Mouse (Mus musculus) central nervous system, embryonic 14 days (tissue): ENCODE data around the gene Gm21885. TPM values are rescaled to one million over a fixed set of nuclear protein-coding genes. Genes with fewer than 3 reads are reported as not detected.

Source experiments
- polyA plus RNA-seq: library from polyadenylated mRNA; depleted of rRNA; stranded (reverse); fragments of >200 nt; gene quantifications from 2 replicates; pipeline ENCODE4 v1.2.3, GENCODE M21; 2012; rRNA removed

Gene Gm21885
- not detected in 2 replicates for polyA plus RNA-seq

GRCm38 (mm10) chr11:94281199-94282181, at the start of gene Gm21885:
TSS of gene Gm21885 (plus strand) at chr11:94281873.

DNA sequence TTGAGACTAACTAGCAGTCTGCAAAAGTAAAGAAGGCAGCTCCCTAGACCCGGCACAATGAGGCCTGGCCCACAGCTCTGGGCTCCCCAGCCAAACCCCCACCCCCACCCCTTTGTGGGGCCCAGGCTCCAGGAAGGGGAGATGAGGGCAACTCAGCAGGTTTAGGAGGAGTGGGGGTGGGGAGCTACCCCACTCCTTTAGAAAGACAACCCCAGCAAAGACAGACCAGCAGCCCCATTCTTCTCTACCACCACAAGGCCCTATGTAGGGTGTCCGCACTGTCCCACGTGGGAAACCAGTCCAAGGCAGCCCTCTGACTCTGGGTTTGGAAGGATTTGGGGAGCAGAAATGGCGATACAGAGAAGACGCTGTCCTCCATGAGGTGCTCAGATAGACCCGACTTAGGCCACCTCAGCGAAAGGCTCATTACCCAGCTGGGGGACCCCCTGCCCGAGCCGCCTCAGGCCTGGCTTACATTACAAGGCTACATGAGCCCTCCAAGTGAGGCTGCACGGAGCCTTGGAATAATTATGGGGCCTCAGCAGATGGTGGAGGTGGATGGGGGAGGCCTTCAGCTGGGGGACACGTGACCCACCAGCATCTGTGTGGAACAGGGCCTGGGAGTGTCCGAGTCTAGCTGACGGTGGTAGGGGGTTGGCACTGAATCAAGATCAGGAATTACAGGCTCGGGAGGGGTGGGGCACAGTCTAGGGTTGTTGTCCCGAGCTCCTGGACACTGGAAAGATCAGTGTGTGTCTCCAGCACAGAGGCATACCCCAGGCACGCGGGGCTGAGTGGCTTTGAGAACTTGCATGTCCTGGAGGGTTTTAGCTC, 35.5 kb upstream of the Gm21885 start, which contains the start of gene Wfikkn2:
Gene Wfikkn2, minus strand, starts transcription at position 51 of the 834 bp plus-strand sequence.

GRCm38 (mm10) chr11:94321931-94322400, 40.3 kb downstream of the Gm21885 start, which contains the start of gene Luc7l3:
TSS of gene Luc7l3 (minus strand) at chr11:94321988.

DNA sequence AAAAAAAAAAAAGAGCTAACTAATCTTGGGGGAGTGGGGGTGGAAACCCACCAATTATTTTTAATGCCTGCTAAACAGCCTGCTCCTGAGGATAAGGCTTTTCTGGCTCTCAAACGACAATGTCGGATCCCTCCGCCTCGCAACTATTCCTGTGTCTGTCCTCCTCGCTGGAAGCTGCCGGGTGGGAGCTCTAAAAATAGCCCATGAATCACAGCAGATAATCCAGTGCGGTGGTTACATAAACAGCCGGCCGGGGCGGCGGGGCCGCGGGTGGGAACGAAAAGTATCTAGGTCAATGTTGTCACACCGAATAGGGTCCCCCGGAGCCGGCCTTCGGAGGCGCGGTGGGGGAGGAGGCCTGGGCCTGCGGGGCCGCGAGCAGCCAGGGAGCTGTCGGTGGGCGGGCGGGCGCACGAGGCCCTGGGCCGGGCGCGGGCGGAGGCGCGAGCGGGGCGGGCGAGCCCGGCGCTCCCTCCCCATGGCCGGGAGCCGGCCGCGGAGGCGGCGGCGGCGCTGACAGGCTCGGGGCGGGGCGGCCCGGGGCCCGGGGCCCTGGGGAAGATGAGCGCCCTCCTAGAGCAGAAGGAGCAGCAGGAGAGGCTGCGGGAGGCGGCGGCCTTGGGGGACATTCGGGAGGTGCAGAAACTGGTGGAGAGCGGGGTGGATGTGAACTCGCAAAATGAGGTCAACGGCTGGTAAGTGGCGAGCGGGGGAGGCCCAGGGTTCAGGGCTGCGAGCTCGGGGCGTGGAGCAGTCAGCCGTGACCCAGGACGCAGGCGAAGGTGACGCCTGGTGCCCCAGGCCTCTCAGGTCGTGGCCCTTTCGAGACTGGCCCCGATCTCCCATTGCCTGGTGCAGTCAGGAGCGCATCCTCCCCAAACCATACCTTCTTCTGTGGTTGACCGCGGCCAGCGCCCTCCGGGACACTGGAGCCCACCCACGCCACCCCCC, 46.3 kb downstream of the Gm21885 start, which contains the start of gene Ankrd40:
Gene Ankrd40, plus strand, starts transcription at position 309 of the 951 bp plus-strand sequence.

Other genes starting within 250 kb of the Gm21885 start
- gene Tob1, start 70.4 kb upstream of the Gm21885 start, polyA plus RNA-seq: 29.6 and 31.8 TPM in 2 replicates
- 6.6 and 9.5 TPM in 2 replicates for gene Wfikkn2, start 35.9 kb upstream of the Gm21885 start, polyA plus RNA-seq
- gene Luc7l3, start 40.1 kb downstream of the Gm21885 start, polyA plus RNA-seq: 220 and 239 TPM in 2 replicates
- 48.4 and 52.5 TPM in 2 replicates for gene Ankrd40, start 46.1 kb downstream of the Gm21885 start, polyA plus RNA-seq
- 0.63 and 0.79 TPM in 2 replicates for gene Abcc3, start 111.1 kb downstream of the Gm21885 start, polyA plus RNA-seq
- gene Cacna1g, start 192.3 kb downstream of the Gm21885 start, polyA plus RNA-seq: 155 and 233 TPM in 2 replicates
- 0.39 and 0.90 TPM in 2 replicates for gene Spata20, start 204.3 kb downstream of the Gm21885 start, polyA plus RNA-seq
- gene Epn3, start 218.1 kb downstream of the Gm21885 start, polyA plus RNA-seq: 0.85 and 1.1 TPM in 2 replicates
- 3.6 and 3.7 TPM in 2 replicates for gene Mycbpap, start 239.9 kb downstream of the Gm21885 start, polyA plus RNA-seq